Mouse (Mus musculus): Measurements from ENCODE around the gene Chrne.

DNA sequence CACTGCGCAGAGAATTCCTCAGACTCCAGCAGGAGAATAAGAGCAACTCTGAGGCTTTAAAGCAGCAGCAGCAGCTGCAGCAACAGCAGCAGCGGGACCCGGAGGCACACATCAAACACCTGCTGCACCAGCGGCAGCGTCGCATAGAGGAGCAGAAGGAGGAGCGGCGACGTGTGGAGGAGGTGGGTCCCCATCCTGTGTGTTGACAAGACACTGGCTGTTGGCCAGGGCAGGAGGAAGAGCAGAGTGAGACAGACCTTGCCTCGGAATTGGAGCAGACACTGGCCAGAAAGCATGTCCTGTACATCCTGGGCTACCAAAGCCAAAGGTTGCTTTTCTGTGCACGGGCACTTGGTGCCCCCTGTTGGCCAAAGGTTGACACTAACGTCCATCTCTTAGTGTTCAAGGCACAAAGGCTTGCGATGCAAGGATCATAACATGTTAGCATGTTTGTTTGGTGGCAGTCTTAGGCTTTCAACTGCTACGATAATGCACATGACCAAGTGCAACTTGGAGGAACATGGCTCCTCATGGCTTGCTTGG lies 13.9 kb downstream of the Chrne start:
- TF ChIP-seq TAL1 (IDR thresholded peaks at IDR 0.05; ENCODE audit: low read length) (no peak), GATA1 (IDR thresholded peaks at IDR 0.05; ENCODE audit: low read length) (no peak)

All from erythroblast, embryonic 14.5 days (primary cell).